ENCODE assay signal across 8 mouse cellular contexts in the genomic region with DNA sequence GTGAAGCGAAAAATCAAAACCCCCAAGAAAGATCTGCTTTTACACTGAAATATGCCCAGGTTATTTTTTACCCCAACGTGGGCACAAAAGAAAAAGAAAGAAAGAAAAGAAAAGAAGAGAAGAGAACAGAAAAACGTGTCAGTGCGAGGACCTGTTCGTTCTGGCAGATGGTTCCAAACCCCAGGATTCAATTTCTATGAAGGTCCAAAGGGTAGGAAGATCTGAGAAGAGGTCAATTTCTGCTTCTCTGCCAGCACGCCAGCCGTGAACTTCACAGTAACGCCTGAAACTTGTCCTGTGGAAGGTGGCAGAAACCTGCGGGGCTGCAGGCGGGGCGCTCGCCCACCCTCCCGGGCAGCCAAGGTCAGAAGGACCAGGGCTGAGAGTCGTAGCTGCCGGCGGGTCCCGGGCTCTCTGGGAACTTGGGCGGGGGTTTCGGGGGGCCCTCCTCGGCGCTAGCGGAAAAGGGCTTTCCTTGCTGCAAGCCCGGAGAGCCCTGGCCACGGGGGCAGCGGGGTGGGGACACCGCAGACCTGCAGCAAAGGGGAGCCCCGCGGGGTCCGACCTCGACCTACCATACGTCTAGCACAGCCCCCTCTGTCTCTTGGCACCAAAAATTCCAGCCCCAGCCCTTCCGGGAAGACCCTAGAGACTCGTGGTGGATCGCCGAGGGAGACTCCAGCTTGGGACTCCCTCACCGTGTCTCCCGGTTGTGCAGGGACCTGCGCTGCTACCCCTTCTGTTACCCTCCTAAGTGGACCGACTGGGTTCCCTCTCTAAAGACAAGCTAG. TPM values are rescaled to one million over a fixed set of nuclear protein-coding genes. Genes with fewer than 3 reads are reported as not detected.
DNase-seq lines count a peak whose midpoint lies in the region; ATAC-seq and TF ChIP-seq lines count a peak whose summit lies in the region.

No protein-coding gene starts in this region.

- peak overlapping the region; percentile 87 for H3K27ac ChIP-seq in heart, embryonic 15.5 days
- H3K27ac ChIP-seq in cortical plate, adult 2 months (ENCODE audit: insufficient read depth, low read length): 0 out of 2 replicates have a peak overlapping the region, but pooled peaks have one; percentile 67
- peak overlapping the region; percentile 84 for H3K27ac ChIP-seq in hindbrain, embryonic 15.5 days (replicated peaks)
- peak overlapping the region; percentile 58 for H3K27ac ChIP-seq in liver, adult 2 months (replicated peaks; ENCODE audit: insufficient read depth, low read depth, low read length)
- H3K27ac ChIP-seq in neural tube, embryonic 13.5 days (replicated peaks): peak overlapping the region; percentile 81

- no peak for DNase-seq in heart, adult 9 months (ENCODE audit: low spot score in 2 of 2)
- peak; percentile 2 for DNase-seq in ES-CJ7 (ENCODE audit: low read depth, low spot score)
- DNase-seq in liver, adult 2 months (ENCODE audit: extremely low read depth, low read depth, low spot score): peak; percentile 74
- DNase-seq in ovary, postnatal 14 days (ENCODE audit: low spot score): no peak

- H3K4me1 ChIP-seq in heart, embryonic 15.5 days (replicated peaks): 0 out of 2 replicates have a peak, but pooled peaks cover 3% of the 10 kb centered on the region
- no peaks in the 10 kb centered on the region for H3K4me1 ChIP-seq in cortical plate, adult 2 months (ENCODE audit: control insufficient read depth, insufficient read depth, low read length)
- no peaks in the 10 kb centered on the region for H3K4me1 ChIP-seq in hindbrain, embryonic 15.5 days (replicated peaks)
- H3K4me1 ChIP-seq in liver, adult 2 months (ENCODE audit: control insufficient read depth, insufficient read depth, low read length): no peaks in the 10 kb centered on the region
- peaks cover 8% of the 10 kb centered on the region; the same call in 1 of the 2 replicates for H3K4me1 ChIP-seq in neural tube, embryonic 13.5 days (replicated peaks)

- peak; percentile 15; the same call in 1 of the 2 replicates for ATAC-seq in heart, embryonic 15.5 days (replicated peaks; ENCODE audit: insufficient number of reproducible peaks, insufficient read depth, low FRiP score, low read depth)
- peak; percentile 0; the same call in 1 of the 2 replicates for ATAC-seq in hindbrain, embryonic 15.5 days (ENCODE audit: low FRiP score, low read depth)
- peak; percentile 17; the same call in 1 of the 2 replicates for ATAC-seq in neural tube, embryonic 13.5 days (ENCODE audit: low read depth)

- peak overlapping the region; percentile 61 for H3K4me2 ChIP-seq in heart, embryonic 15.5 days
- H3K4me2 ChIP-seq in hindbrain, embryonic 15.5 days: peak overlapping the region; percentile 55
- peak overlapping the region; percentile 58 for H3K4me2 ChIP-seq in neural tube, embryonic 13.5 days

- no peaks in the 10 kb centered on the region for H3K9me3 ChIP-seq in heart, embryonic 15.5 days (replicated peaks)
- H3K9me3 ChIP-seq in hindbrain, embryonic 15.5 days: no peaks in the 10 kb centered on the region
- H3K9me3 ChIP-seq in neural tube, embryonic 13.5 days: no peaks in the 10 kb centered on the region

- no peak for TF ChIP-seq CTCF in cortical plate, adult 2 months (IDR thresholded peaks at IDR 0.05; ENCODE audit: extremely low read depth, insufficient read depth, low read length)
- TF ChIP-seq CTCF in liver, adult 2 months (IDR thresholded peaks at IDR 0.05; ENCODE audit: low read depth, low read length): no peak

- H3K27me3 ChIP-seq in heart, embryonic 15.5 days: no peaks in the 10 kb centered on the region
- no peaks in the 10 kb centered on the region for H3K27me3 ChIP-seq in hindbrain, embryonic 15.5 days
- no peaks in the 10 kb centered on the region for H3K27me3 ChIP-seq in liver, adult 2 months (ENCODE audit: control insufficient read depth, insufficient read depth, low read length)
- peaks cover 42% of the 10 kb centered on the region for H3K27me3 ChIP-seq in neural tube, embryonic 13.5 days

- 11% methylated on average over 30 of the region's 39 CpGs for WGBS in heart, embryonic 15.5 days
- WGBS in hindbrain, embryonic 15.5 days: 16% methylated on average over 38 of the region's 39 CpGs
- 1% methylated on average over 39 of the region's 39 CpGs for whole genome bisulfite sequencing in liver, adult 2 months
- 33% methylated on average over 39 of the region's 39 CpGs for WGBS in neural tube, embryonic 13.5 days

- no peak for TF ChIP-seq POLR2A in cortical plate, adult 2 months (IDR thresholded peaks at IDR 0.05; ENCODE audit: extremely low read depth, insufficient read depth, low read length)
- TF ChIP-seq POLR2A in liver, adult 2 months (IDR thresholded peaks at IDR 0.05; ENCODE audit: extremely low read depth, insufficient read depth, low read length): no peak

- H3K4me3 ChIP-seq in heart, embryonic 15.5 days: peak overlapping the region; percentile 60
- peak overlapping the region; percentile 87 for H3K4me3 ChIP-seq in cortical plate, adult 2 months (ENCODE audit: insufficient read depth, low read length)
- peak overlapping the region; percentile 59 for H3K4me3 ChIP-seq in hindbrain, embryonic 15.5 days
- H3K4me3 ChIP-seq in liver, adult 2 months (ENCODE audit: insufficient read depth, low read depth, low read length): peak overlapping the region; percentile 69
- H3K4me3 ChIP-seq in neural tube, embryonic 13.5 days: peak overlapping the region; percentile 57

- H3K79me2 ChIP-seq in liver, adult 2 months (ENCODE audit: control insufficient read depth, insufficient read depth, low read length): no peaks in the 10 kb centered on the region; the same call in 1 of the 2 replicates

- H3K9ac ChIP-seq in heart, embryonic 15.5 days: peak overlapping the region; percentile 69
- peak overlapping the region; percentile 48 for H3K9ac ChIP-seq in hindbrain, embryonic 15.5 days
- peak overlapping the region; percentile 58 for H3K9ac ChIP-seq in liver, adult 2 months (ENCODE audit: low read depth, low read length)
- H3K9ac ChIP-seq in neural tube, embryonic 13.5 days: peak overlapping the region; percentile 76

- no peaks in the 10 kb centered on the region for H3K36me3 ChIP-seq in heart, embryonic 15.5 days
- no peaks in the 10 kb centered on the region for H3K36me3 ChIP-seq in hindbrain, embryonic 15.5 days
- H3K36me3 ChIP-seq in liver, adult 2 months (ENCODE audit: control insufficient read depth, insufficient read depth, low read length): no peaks in the 10 kb centered on the region
- no peaks in the 10 kb centered on the region for H3K36me3 ChIP-seq in neural tube, embryonic 13.5 days

RNA-seq across cellular contexts. Expression of a gene that starts 0.6 kb away (rescaled TPM):
- 1.6 and 2.2 TPM in 2 replicates for polyA plus RNA-seq in heart, embryonic 15.5 days (2015; fragmentation: Nextera tagmentation; extraction: Ambion mirVana)
- polyA plus RNA-seq in cortical plate, adult 2 months (2012; rRNA removed): 38.8 and 39.7 TPM in 2 replicates
- 4.1 and 4.5 TPM in 2 replicates for polyA plus RNA-seq in hindbrain, embryonic 15.5 days (2015; fragmentation: Nextera tagmentation; extraction: Ambion mirVana)
- 2.9 and 3.2 TPM in 2 replicates for total RNA-seq in liver, adult 2 months (2014; rRNA removed)
- polyA plus RNA-seq in liver, adult 2 months (2012; rRNA removed): 0.60 and 0.73 TPM in 2 replicates
- 3.2 and 3.6 TPM in 2 replicates for polyA plus RNA-seq in neural tube, embryonic 13.5 days (2015; fragmentation: Nextera tagmentation; extraction: Ambion mirVana)

Comparison
In these comparisons a context has a peak if more than half of its experiments do, and no peak if none do; other contexts are left out.
1. DNase-seq: peak in ES-CJ7 (single experiment) and liver, adult 2 months (single experiment); none in heart, adult 9 months (0 of 2) and ovary, postnatal 14 days (single experiment).
2. Peak in every context shown above with its lines, with median percentiles within 50 percentile points of each other: ATAC-seq, H3K27ac ChIP-seq, H3K4me2 ChIP-seq, H3K4me3 ChIP-seq and H3K9ac ChIP-seq.